Mouse (Mus musculus): ENCODE data around the gene Fgfr2. TPM values are rescaled to one million over a fixed set of nuclear protein-coding genes. Genes with fewer than 3 reads are reported as not detected.

The Fgfr2 gene
- polyA plus RNA-seq, 1 experiment from 2014 or later: 20.3 TPM

DNA sequence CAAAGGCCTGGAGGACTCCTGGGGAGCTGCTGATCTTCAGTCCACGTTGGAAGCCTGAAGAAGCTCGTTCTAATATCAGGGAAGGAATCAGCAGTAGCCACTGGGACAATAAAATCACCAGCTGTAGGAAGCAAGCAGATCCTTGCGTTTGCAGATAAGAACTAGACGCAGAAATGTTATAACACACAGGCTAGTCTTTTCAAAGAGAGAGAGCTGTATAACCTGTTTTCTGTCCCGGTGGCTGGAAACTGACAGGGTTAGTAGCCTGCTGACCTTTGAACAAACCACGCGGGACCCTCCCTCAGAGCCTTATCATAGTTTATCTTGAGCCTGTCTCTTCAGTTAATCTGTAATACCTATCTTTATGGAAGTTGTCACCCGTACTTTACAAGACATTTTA is 736.8 kb downstream of the Fgfr2 start:
- Histone ChIP-seq H3K9ac (ENCODE audit: low read length) (no peak overlapping the region), H3K27me3 (ENCODE audit: control insufficient read depth, insufficient read depth, low read length) (no peaks in the 10 kb centered on the region), H3K4me1 (ENCODE audit: control insufficient read depth, insufficient read depth, low read length) (peaks cover 6% of the 10 kb centered on the region; the same call in 1 of the 2 replicates), H3K36me3 (ENCODE audit: control insufficient read depth, insufficient read depth) (no peaks in the 10 kb centered on the region), H3K9me3 (replicated peaks; ENCODE audit: control insufficient read depth, low read length) (no peaks in the 10 kb centered on the region), H3K4me2 (ENCODE audit: low read depth, low read length) (no peak overlapping the region), H3K27ac (ENCODE audit: low read length) (no peak overlapping the region), H3K4me3 (ENCODE audit: low read length) (no peak overlapping the region)
- ATAC-seq (replicated peaks; ENCODE audit: extremely low read depth, insufficient read depth, low FRiP score): no peak
- 24% methylated on average over 8 of the region's 8 CpGs for WGBS

DNA sequence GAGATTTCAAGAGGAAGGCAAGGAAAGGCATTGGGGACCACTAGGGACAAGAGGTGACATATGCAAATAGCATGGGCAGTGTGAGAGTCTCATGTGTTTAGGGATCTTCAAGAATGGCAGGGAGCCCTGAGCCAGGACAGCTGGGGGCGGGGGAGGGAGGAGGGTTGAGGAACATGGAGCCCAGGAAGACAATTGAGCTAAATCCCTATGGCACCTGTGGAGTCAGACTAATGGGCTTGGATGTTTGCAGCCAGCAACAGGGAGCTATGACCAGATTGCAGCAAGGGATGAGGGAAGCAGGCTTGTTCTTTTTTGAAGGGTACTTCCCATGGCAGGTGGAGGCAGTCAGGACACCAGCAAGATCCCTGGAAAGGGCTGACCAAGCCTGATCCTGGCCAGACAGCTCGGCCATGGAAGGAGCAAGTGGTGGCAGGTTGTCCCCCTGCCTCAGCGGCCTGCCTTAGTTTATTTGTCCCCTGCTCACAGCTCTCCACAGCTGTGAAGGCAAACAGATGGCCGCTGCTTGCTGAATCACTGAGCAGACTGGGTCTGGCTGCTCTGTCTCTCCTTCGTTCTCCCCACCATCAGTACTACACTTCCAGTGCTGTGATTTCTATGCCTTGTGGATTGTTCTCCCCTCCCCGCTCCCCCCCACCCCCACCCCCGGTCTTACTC is 737.6 kb downstream of the Fgfr2 start:
- ATAC-seq (replicated peaks; ENCODE audit: extremely low read depth, insufficient read depth, low FRiP score): no peak
- 49% methylated on average over 7 of the region's 7 CpGs for WGBS

DNA sequence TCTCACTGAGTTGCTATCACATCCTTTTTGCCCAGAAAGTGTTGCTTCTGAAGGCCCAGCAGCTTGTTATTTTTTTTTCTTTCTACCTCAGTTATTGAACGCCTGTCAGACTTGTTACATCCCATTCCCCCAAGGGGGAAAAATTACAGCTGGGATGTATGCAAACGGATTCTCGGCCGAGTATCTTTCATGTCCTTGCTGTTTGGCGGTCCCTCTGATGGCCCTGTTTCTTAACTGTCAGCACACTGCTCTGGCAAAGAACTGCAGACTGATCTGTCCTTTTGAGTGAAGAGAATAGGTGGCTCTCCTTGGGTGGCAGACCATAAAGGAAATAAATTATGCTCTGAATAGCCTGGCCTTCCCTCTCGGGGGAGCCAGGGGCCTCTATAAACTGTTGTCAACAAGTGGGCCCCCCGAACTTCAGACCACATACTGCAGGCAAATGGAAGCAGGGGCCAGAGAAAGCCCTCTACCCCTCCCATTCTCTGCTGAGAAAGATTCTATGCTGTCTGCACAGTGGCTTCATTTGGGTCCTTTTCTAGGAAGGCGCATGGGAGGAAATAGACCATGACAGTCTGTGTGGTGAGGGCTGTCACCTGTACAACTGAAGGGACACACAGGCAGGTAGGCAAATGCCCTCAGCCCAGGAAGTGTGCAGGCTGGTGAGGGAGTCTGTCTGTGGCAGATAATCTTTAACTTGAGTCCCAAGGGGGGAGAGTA is 738.3 kb downstream of the Fgfr2 start:
- Histone ChIP-seq H3K4me3 (ENCODE audit: low read length) (no peak overlapping the region), H3K27ac (ENCODE audit: low read length) (no peak overlapping the region), H3K4me2 (ENCODE audit: low read depth, low read length) (no peak overlapping the region), H3K9ac (ENCODE audit: low read length) (no peak overlapping the region), H3K27me3 (ENCODE audit: control insufficient read depth, insufficient read depth, low read length) (no peaks in the 10 kb centered on the region), H3K9me3 (replicated peaks; ENCODE audit: control insufficient read depth, low read length) (no peaks in the 10 kb centered on the region), H3K4me1 (ENCODE audit: control insufficient read depth, insufficient read depth, low read length) (peaks cover 6% of the 10 kb centered on the region; the same call in 1 of the 2 replicates), H3K36me3 (ENCODE audit: control insufficient read depth, insufficient read depth) (no peaks in the 10 kb centered on the region)
- no peak for ATAC-seq (replicated peaks; ENCODE audit: extremely low read depth, insufficient read depth, low FRiP score)
- 38% methylated on average over 8 of the region's 8 CpGs for WGBS

More for the DNA sequence above, 737.6 kb downstream of the Fgfr2 start:
- no peaks in the 10 kb centered on the region for H3K9me3 ChIP-seq (replicated peaks; ENCODE audit: control insufficient read depth, low read length)
- no peak overlapping the region for H3K27ac ChIP-seq (ENCODE audit: low read length)
- H3K4me1 ChIP-seq (ENCODE audit: control insufficient read depth, insufficient read depth, low read length): peaks cover 6% of the 10 kb centered on the region; the same call in 1 of the 2 replicates
- H3K4me2 ChIP-seq (ENCODE audit: low read depth, low read length): no peak overlapping the region
- no peaks in the 10 kb centered on the region for H3K36me3 ChIP-seq (ENCODE audit: control insufficient read depth, insufficient read depth)
- no peak overlapping the region for H3K9ac ChIP-seq (ENCODE audit: low read length)
- H3K4me3 ChIP-seq (ENCODE audit: low read length): no peak overlapping the region
- H3K27me3 ChIP-seq (ENCODE audit: control insufficient read depth, insufficient read depth, low read length): no peaks in the 10 kb centered on the region

DNA sequence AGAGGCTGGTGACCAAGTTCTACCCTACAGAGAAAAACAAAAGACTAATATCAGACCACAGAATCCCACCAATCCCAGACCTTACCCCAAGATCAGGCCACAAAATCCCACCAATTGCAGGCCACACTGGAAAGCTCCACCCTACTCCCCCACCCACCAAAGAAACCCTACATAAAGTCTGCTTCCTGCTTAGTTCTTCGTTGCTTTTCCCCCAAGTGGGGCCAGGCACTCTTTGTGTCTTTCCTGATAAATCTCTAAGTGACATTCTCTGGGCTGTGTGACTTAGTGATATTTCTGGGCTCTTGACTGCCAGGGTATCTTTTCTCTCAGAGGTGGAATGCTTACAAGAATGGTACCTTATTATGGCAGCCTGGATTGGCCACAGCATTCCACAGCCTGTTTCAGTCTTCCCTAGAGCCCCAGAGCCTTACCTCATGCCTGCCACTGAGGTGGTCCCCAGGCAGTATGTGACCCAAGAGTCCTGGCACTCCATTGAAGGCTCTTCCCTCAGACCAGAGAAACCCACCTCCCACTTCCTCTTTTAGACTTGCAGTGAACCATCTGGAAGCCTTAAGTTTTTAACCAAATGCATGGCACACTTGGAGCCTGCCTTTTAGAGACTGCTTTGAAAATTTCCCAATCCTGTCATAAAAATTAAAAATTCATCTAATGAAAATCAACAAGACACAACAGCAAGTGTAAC is 742.4 kb downstream of the Fgfr2 start:
- Histone ChIP-seq H3K4me1 (ENCODE audit: control insufficient read depth, insufficient read depth, low read length) (no peaks in the 10 kb centered on the region), H3K4me2 (ENCODE audit: low read depth, low read length) (no peak overlapping the region), H3K36me3 (ENCODE audit: control insufficient read depth, insufficient read depth) (no peaks in the 10 kb centered on the region), H3K4me3 (ENCODE audit: low read length) (no peak overlapping the region), H3K27ac (ENCODE audit: low read length) (no peak overlapping the region), H3K27me3 (ENCODE audit: control insufficient read depth, insufficient read depth, low read length) (no peaks in the 10 kb centered on the region), H3K9ac (ENCODE audit: low read length) (no peak overlapping the region), H3K9me3 (replicated peaks; ENCODE audit: control insufficient read depth, low read length) (no peaks in the 10 kb centered on the region)
- 5% methylated on average over 1 of the region's 1 CpGs for WGBS
- no peak for ATAC-seq (replicated peaks; ENCODE audit: extremely low read depth, insufficient read depth, low FRiP score)

DNA sequence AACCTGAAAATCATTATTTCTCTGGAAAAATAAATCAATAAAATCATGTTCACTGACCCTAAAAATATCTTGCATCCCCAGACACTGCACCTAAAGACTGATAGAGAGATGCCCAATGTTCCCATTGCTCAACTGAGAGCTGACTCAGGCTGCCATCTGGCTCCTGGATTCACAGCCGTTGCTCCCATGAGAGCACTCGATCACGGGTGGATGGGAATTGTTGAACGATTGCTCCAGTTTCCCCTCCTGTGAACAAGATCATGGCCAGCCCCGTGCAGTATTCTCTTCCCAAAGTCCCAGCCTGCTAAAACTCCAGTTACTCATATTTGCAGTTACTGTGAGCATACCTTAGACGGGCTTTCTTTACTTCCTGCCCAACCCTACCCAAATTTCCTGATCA is 745.2 kb downstream of the Fgfr2 start:
- Histone ChIP-seq H3K27me3 (ENCODE audit: control insufficient read depth, insufficient read depth, low read length) (no peaks in the 10 kb centered on the region), H3K9ac (ENCODE audit: low read length) (no peak overlapping the region), H3K9me3 (replicated peaks; ENCODE audit: control insufficient read depth, low read length) (no peaks in the 10 kb centered on the region), H3K4me2 (ENCODE audit: low read depth, low read length) (no peak overlapping the region), H3K36me3 (ENCODE audit: control insufficient read depth, insufficient read depth) (no peaks in the 10 kb centered on the region), H3K27ac (ENCODE audit: low read length) (no peak overlapping the region), H3K4me3 (ENCODE audit: low read length) (no peak overlapping the region), H3K4me1 (ENCODE audit: control insufficient read depth, insufficient read depth, low read length) (no peaks in the 10 kb centered on the region)
- ATAC-seq (replicated peaks; ENCODE audit: extremely low read depth, insufficient read depth, low FRiP score): no peak
- WGBS: 61% methylated on average over 6 of the region's 6 CpGs

DNA sequence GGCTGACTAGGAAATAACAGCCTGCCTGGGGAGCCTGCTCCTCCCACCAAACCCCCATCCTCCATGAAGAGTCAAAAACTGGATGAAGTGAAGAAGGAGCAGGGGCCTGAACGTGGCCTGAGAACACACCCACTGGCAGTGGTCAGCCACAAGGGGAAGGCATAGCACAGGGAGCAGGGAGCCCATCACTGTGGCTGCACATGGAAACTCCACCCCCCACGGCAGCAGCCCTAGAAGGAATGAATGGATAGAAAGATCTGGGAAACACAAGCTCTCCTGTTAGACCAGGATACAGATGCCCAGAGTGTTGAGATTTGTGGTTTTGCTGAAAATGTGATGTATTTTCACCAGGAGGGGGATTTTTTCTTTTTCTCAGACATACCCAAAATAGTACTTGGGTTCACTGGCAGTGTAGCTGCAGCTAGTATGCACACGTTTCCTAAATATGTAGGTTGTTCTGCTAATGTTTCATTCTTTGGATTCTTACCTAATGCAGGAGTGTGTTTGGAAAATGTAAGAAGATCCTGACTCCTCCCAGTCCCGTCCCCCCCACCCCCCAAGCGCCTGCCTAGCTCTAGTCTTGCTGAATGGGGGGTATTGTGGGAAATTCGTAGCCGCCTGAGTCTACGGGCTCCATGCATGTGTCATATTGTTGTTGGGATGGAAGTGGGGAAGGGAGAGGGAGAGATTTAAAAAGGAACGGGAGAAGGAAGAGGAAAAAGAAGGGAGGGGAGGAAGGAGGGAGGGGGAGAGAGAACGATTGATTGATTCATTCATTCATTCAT is 749.4 kb downstream of the Fgfr2 start:
- Histone ChIP-seq H3K27me3 (ENCODE audit: control insufficient read depth, insufficient read depth, low read length) (no peaks in the 10 kb centered on the region), H3K27ac (ENCODE audit: low read length) (no peak overlapping the region), H3K36me3 (ENCODE audit: control insufficient read depth, insufficient read depth) (no peaks in the 10 kb centered on the region), H3K9me3 (replicated peaks; ENCODE audit: control insufficient read depth, low read length) (no peaks in the 10 kb centered on the region), H3K4me3 (ENCODE audit: low read length) (no peak overlapping the region), H3K4me2 (ENCODE audit: low read depth, low read length) (no peak overlapping the region), H3K4me1 (ENCODE audit: control insufficient read depth, insufficient read depth, low read length) (peaks cover 3% of the 10 kb centered on the region), H3K9ac (ENCODE audit: low read length) (no peak overlapping the region)
- no peak for ATAC-seq (replicated peaks; ENCODE audit: extremely low read depth, insufficient read depth, low FRiP score)
- WGBS: 61% methylated on average over 10 of the region's 10 CpGs

DNA sequence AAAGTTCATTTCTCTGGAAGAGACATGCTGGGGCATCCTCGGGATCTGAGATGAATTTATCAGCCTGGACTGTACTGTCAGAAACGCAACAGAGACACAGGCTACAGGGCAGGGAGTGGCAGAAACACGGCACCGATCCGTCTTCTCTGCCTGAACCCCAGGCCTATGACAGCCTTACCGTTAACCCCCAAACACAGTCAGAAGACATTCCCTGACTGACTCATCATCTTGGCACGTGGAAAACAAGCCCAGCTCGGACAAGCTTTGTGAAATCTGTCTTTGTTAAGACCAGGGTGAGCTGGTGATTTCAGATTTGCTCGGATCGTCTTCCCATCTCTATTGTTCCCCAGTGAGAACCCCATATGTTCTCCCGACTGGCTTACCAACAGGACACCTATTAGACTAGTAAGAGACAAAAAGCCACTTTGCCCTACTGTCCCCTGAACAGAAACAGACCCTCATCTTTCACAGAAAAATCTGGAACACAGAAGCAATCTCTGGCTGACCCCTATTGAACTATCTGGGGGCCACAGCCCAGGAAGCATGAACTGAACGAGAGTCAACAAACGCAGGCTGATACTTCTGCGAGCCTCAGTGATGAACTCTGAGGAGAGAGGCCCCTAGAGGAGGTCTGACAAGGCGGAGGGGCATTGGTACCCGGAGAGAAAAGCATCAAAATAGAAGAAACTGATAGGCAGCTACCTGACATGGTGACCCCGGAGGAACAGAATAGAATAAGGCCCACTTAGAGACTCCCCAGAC is 750.2 kb downstream of the Fgfr2 start:
- Histone ChIP-seq H3K27me3 (ENCODE audit: control insufficient read depth, insufficient read depth, low read length) (no peaks in the 10 kb centered on the region), H3K9me3 (replicated peaks; ENCODE audit: control insufficient read depth, low read length) (no peaks in the 10 kb centered on the region), H3K4me3 (ENCODE audit: low read length) (no peak overlapping the region), H3K27ac (ENCODE audit: low read length) (no peak overlapping the region), H3K36me3 (ENCODE audit: control insufficient read depth, insufficient read depth) (no peaks in the 10 kb centered on the region), H3K4me2 (ENCODE audit: low read depth, low read length) (no peak overlapping the region), H3K9ac (ENCODE audit: low read length) (no peak overlapping the region), H3K4me1 (ENCODE audit: control insufficient read depth, insufficient read depth, low read length) (peaks cover 3% of the 10 kb centered on the region)
- no peak for ATAC-seq (replicated peaks; ENCODE audit: extremely low read depth, insufficient read depth, low FRiP score)
- WGBS: 62% methylated on average over 17 of the region's 17 CpGs

DNA sequence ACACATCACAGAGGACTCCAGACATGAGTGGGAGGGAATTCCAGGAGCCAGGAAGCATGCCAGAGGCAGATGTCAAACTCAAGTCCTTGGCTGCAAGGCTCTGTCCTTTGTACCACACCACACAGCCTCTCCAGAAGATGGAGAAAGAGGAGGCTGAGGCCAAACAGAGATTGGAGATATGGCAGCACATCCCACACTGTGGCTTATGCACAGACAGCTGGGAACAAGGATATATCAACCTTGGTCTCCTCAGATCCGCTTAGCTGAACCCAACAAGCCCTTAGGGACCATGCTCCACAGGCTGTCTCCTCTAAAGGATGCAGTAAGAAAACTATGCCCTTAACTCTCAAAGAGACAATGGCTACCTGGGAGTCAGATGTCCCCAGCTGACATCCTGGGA is 751.3 kb downstream of the Fgfr2 start:
- Histone ChIP-seq H3K27me3 (ENCODE audit: control insufficient read depth, insufficient read depth, low read length) (no peaks in the 10 kb centered on the region), H3K36me3 (ENCODE audit: control insufficient read depth, insufficient read depth) (no peaks in the 10 kb centered on the region), H3K4me3 (ENCODE audit: low read length) (no peak overlapping the region), H3K4me2 (ENCODE audit: low read depth, low read length) (no peak overlapping the region), H3K9ac (ENCODE audit: low read length) (no peak overlapping the region), H3K4me1 (ENCODE audit: control insufficient read depth, insufficient read depth, low read length) (peaks cover 3% of the 10 kb centered on the region), H3K9me3 (replicated peaks; ENCODE audit: control insufficient read depth, low read length) (no peaks in the 10 kb centered on the region), H3K27ac (ENCODE audit: low read length) (no peak overlapping the region)
- ATAC-seq (replicated peaks; ENCODE audit: extremely low read depth, insufficient read depth, low FRiP score): no peak
- 81% methylated on average over 1 of the region's 1 CpGs for WGBS
